Mouse (Mus musculus): ENCODE results near the gene Gm11172. TPM values are rescaled to one million over a fixed set of nuclear protein-coding genes. Genes with fewer than 3 reads are reported as not detected.
"Not testable (repeated sequence)": the region's sequence is repeated elsewhere in the genome, so short reads cannot be mapped to it uniquely, and the experiment has no call there.

Gene Gm11172
- polyA plus RNA-seq, 1 experiment from 2014 or later = not detected

- no peak for ATAC-seq
- Histone ChIP-seq H3K9me3 (ENCODE audit: low read length) (no peaks in the 10 kb centered on the region), H3K27me3 (ENCODE audit: insufficient read depth, low read length) (peaks cover 8% of the 10 kb centered on the region; the same call in 1 of the 2 replicates), H3K27ac (ENCODE audit: low read depth) (no peak overlapping the region), H3K4me1 (ENCODE audit: insufficient read depth) (peaks cover 30% of the 10 kb centered on the region), H3K4me3 (ENCODE audit: low read depth, low read length) (no peak overlapping the region), H3K36me3 (replicated peaks; ENCODE audit: insufficient read depth, low read length) (no peaks in the 10 kb centered on the region), H3K9ac (replicated peaks) (no peak overlapping the region), H3K4me2 (ENCODE audit: low read depth, low read length) (no peak overlapping the region)
- 74% methylated on average over 7 of the region's 7 CpGs for WGBS (ENCODE audit: insufficient replicate concordance)
- no peak for TF ChIP-seq EP300 (IDR thresholded peaks at IDR 0.05; ENCODE audit: low read depth)
- no peak for TF ChIP-seq CTCF (IDR thresholded peaks at IDR 0.05; ENCODE audit: low read depth)
- DNase-seq = no peak
Observed at GRCm38 (mm10) chr16:10787548-10788058, 25.1 kb upstream of the Gm11172 start.

- H3K36me3 ChIP-seq (replicated peaks; ENCODE audit: insufficient read depth, low read length) = no peaks in the 10 kb centered on the region
- H3K4me2 ChIP-seq (ENCODE audit: low read depth, low read length) = no peak within 1 kb of the TSS
- ATAC-seq (no peak), DNase-seq (no peak)
- no peak within 1 kb of the TSS for H3K27ac ChIP-seq (ENCODE audit: low read depth)
- no peak within 1 kb of the TSS for H3K4me3 ChIP-seq (ENCODE audit: low read depth, low read length)
- no peak within 1 kb of the TSS for H3K9ac ChIP-seq (replicated peaks)
- H3K9me3 ChIP-seq (ENCODE audit: low read length) = no peaks in the 10 kb centered on the region
- H3K27me3 ChIP-seq (ENCODE audit: insufficient read depth, low read length) = peaks cover 8% of the 10 kb centered on the region; the same call in 1 of the 2 replicates
- peaks cover 26% of the 10 kb centered on the region for H3K4me1 ChIP-seq (ENCODE audit: insufficient read depth)
- 58% methylated on average over 16 of the region's 16 CpGs for WGBS (ENCODE audit: insufficient replicate concordance)
- TF ChIP-seq EP300 (IDR thresholded peaks at IDR 0.05; ENCODE audit: low read depth) = no peak
- no peak for TF ChIP-seq CTCF (IDR thresholded peaks at IDR 0.05; ENCODE audit: low read depth)
Observed at GRCm38 (mm10) chr16:10788271-10788670, 24.4 kb upstream of the Gm11172 start, which contains the start of gene Tnp2. Gene Tnp2 (minus strand): TSS chr16:10788660.

- Histone ChIP-seq H3K4me2 (ENCODE audit: low read depth, low read length) (no peak overlapping the region), H3K9me3 (ENCODE audit: low read length) (no peaks in the 10 kb centered on the region), H3K27me3 (ENCODE audit: insufficient read depth, low read length) (peaks cover 8% of the 10 kb centered on the region; the same call in 1 of the 2 replicates), H3K4me3 (ENCODE audit: low read depth, low read length) (no peak overlapping the region), H3K27ac (ENCODE audit: low read depth) (no peak overlapping the region), H3K36me3 (replicated peaks; ENCODE audit: insufficient read depth, low read length) (no peaks in the 10 kb centered on the region), H3K9ac (replicated peaks) (no peak overlapping the region), H3K4me1 (ENCODE audit: insufficient read depth) (peaks cover 20% of the 10 kb centered on the region)
- DNase-seq = no peak
- TF ChIP-seq EP300 (IDR thresholded peaks at IDR 0.05; ENCODE audit: low read depth) = no peak
- no peak for ATAC-seq
- WGBS (ENCODE audit: insufficient replicate concordance) = 69% methylated on average over 4 of the region's 4 CpGs
Observed at GRCm38 (mm10) chr16:10788866-10789265, 23.8 kb upstream of the Gm11172 start.

GRCm38 (mm10) chr16:10790702-10791101, 22.0 kb upstream of the Gm11172 start, which contains the start of gene Prm3:
Gene Prm3 (minus strand): TSS chr16:10790914.
- Histone ChIP-seq H3K4me3 (ENCODE audit: low read depth, low read length) (no peak within 1 kb of the TSS), H3K36me3 (replicated peaks; ENCODE audit: insufficient read depth, low read length) (no peaks in the 10 kb centered on the region), H3K27me3 (ENCODE audit: insufficient read depth, low read length) (peaks cover under 1% of the 10 kb centered on the region; the same call in 1 of the 2 replicates), H3K4me2 (ENCODE audit: low read depth, low read length) (no peak within 1 kb of the TSS), H3K27ac (ENCODE audit: low read depth) (no peak within 1 kb of the TSS), H3K9ac (replicated peaks) (no peak within 1 kb of the TSS), H3K4me1 (ENCODE audit: insufficient read depth) (peaks cover 9% of the 10 kb centered on the region), H3K9me3 (ENCODE audit: low read length) (no peaks in the 10 kb centered on the region)
- ATAC-seq (no peak), DNase-seq (no peak)
- WGBS (ENCODE audit: insufficient replicate concordance) = 77% methylated on average over 9 of the region's 9 CpGs
- TF ChIP-seq CTCF (IDR thresholded peaks at IDR 0.05; ENCODE audit: low read depth) = no peak

GRCm38 (mm10) chr16:10796034-10796433, 16.7 kb upstream of the Gm11172 start, which contains the start of gene Prm2:
Gene Prm2 (minus strand): TSS chr16:10796134.
- no peak for DNase-seq
- H3K36me3 ChIP-seq (replicated peaks; ENCODE audit: insufficient read depth, low read length) = no peaks in the 10 kb centered on the region
- WGBS (ENCODE audit: insufficient replicate concordance) = 69% methylated on average over 6 of the region's 6 CpGs
- TF ChIP-seq EP300 (IDR thresholded peaks at IDR 0.05; ENCODE audit: low read depth) (no peak), CTCF (IDR thresholded peaks at IDR 0.05; ENCODE audit: low read depth) (no peak)
- no peak for ATAC-seq
- H3K4me2 ChIP-seq (ENCODE audit: low read depth, low read length) = no peak within 1 kb of the TSS
- no peak within 1 kb of the TSS for H3K9ac ChIP-seq (replicated peaks)
- no peak within 1 kb of the TSS for H3K4me3 ChIP-seq (ENCODE audit: low read depth, low read length)
- H3K4me1 ChIP-seq (ENCODE audit: insufficient read depth) = no peaks in the 10 kb centered on the region
- H3K27me3 ChIP-seq (ENCODE audit: insufficient read depth, low read length) = peaks cover 2% of the 10 kb centered on the region; the same call in 1 of the 2 replicates
- no peak within 1 kb of the TSS for H3K27ac ChIP-seq (ENCODE audit: low read depth)
- no peaks in the 10 kb centered on the region for H3K9me3 ChIP-seq (ENCODE audit: low read length)

- H3K9me3 ChIP-seq (ENCODE audit: low read length); H3K27me3 ChIP-seq (ENCODE audit: insufficient read depth, low read length); DNase-seq; H3K9ac ChIP-seq (replicated peaks); H3K27ac ChIP-seq (ENCODE audit: low read depth); H3K36me3 ChIP-seq (replicated peaks; ENCODE audit: insufficient read depth, low read length); H3K4me3 ChIP-seq (ENCODE audit: low read depth, low read length); H3K4me1 ChIP-seq (ENCODE audit: insufficient read depth); ATAC-seq; H3K4me2 ChIP-seq (ENCODE audit: low read depth, low read length): not testable (repeated sequence)
- WGBS (ENCODE audit: insufficient replicate concordance) = 75% methylated on average over 3 of the region's 3 CpGs
Observed at GRCm38 (mm10) chr16:10802420-10802819, 10.3 kb upstream of the Gm11172 start.
